Mouse (Mus musculus) lung, postnatal 4 days (tissue): Measurements from ENCODE around the gene Stat2.
"Not testable (repeated sequence)": the region's sequence is repeated elsewhere in the genome, so short reads cannot be mapped to it uniquely, and the experiment has no call there.

Experiments
- DNase-seq, 2 experiments: peaks; one replicate each; pipeline ENCODE4 v3.0.0; 2021

The Stat2 gene

DNA sequence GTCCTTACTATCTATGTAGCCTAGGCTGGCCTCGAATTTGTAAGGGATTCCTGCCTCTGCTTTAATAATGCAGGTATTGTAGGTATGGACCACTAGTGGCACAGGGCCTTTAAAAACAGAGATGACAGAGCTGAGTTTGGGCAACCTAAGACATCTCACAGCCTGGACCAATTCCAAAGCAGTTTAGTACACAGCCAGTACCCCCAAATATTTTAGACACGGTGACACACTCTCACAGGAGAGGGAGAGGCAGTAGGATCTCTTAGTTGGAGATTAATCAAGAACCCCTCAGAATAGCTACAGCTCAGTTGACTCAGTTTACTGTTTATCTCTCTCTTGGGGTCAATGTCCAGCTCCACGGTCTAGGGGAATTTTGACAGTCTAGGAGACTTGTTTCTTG, 32.0 kb downstream of the Stat2 start:
- DNase-seq = no peak

DNA sequence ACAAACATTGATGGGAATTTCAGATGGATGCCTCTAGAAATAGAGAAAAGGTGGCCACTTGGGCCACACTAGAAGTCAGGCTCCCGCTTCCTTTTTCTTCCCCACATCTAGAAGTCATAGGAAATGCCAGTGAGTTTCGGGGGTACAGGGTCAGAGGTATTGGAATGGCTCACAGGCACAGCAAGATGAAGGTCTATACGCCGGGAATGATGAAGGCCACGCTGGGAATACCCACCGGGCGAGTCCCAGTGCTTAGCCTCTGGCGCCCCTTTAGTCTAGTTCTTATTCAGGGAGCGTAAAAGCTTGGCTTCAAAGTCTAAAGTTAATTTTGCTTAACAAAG, 32.4 kb downstream of the Stat2 start:
- DNase-seq = no peak

DNA sequence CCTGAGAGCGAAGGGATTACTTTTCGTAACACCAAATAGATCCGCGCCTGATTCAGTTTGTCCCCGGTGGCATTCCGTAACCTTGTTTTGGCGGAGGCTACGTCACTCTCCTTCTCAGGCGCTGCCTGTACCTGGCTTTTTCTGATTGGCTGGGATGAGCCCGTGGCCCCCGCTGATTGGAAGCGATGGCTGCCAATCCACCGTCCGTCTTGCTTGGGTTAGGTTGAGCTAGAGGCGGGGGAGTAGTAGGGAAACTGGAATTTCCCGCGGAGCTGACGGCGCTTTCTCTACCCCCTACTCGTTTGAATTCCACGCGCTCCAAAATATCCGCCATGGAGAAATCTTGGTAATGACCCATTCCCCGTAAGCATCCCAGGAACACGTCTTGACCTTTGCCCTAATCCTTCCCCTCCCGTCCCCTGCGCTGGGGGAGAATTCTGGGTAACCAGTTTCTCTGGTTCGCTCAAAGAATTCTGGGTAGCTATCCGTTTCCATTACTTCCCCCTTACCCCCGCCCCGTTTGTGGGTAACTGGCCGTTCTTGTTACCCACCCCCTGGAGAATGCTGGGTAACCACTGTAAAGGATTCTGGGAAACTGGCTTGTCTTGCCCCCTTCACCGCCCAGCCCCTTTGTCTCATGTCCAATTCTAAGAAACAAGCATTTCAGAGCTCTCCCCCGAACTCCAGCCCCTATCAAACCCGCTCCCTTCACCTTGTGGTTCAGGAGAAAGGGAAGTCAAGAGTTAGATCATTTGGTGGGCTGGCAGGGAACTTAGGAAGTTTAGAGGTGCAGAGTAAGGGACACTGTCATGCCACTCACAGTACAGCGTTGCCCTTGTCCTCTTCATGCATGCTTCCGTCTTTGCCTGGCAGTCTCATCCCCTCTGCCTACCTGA, 33.0 kb downstream of the Stat2 start, which contains the start of gene Pan2:
TSS of gene Pan2 (plus strand) at position 210 of the 896 bp plus-strand sequence.
- DNase-seq = peak; percentile 100

DNA sequence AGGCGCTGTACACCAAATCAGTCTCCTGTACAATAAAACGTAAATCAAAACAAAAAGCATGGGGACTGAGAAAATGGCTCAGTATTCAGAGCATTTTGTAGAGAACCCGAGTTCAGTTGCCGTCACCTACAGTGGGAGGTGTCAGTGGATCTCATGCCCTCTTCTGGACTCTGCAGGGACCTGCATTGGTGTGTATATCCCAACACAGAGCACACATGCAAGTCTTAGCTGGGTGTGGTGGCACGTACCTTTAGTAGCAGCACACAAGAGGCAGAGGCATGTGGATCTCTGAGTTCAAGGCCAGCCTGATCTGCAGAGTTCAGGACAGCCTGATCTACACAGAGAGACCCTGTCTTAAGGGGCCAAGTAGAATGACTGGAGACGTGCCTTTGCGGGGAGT, 39.3 kb downstream of the Stat2 start:
- no peak for DNase-seq

DNA sequence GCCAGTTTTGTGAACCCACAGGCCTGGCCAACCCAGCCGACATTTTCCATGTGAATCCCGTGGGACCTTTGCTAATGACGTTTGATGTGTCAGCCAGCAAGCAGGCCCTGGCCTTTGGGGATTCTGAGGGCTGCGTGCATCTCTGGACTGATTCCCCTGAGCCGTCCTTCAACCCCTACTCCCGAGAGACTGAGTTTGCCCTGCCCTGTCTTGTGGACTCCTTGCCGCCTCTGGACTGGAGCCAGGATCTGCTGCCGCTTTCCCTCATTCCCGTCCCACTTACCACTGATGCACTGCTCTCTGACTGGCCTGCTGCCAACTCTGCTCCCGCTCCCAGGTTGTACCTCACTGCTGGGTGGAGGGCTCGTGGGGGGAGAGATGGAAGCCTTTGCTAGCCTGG, 39.8 kb downstream of the Stat2 start:
- DNase-seq = peak; percentile 10 to 54

DNA sequence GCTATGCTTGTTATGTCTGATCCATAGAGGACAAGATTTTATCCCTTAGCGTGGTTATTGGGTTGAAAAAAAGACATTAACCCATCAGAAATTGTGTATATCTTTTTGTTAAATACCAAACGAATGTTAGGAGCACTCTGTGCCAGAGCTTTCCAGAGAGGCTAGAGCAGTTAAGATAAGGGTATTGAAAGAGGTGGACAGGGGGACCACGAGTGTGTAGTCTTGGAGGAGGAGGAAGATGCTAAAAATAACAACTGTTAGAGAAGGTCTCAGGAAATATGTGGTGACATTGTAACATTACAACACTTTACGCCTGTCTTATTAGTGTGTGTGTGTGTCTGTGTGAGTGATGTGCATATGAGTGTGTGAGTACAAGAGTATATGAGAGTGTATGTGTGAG, 40.5 kb downstream of the Stat2 start:
- no peak for DNase-seq

DNA sequence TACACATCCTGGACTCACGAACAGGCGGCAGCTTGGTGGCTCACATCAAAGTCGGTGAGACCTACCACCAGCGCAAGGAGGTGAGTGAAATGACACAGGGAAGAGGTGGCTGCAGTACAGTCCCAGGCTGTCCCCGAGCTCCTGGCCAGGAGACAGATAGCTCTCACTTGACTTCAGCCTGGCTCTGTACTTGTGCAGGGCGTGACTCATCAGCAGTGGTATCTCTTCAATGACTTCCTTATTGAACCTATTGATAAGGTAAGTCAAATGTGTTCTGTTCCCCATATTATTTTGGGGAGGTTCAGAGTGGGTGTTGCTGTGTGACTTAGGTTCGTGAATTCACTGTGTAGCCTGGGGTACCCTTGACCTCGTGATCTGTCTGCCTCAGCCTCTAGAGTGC, 45.2 kb downstream of the Stat2 start:
- DNase-seq = no peak

DNA sequence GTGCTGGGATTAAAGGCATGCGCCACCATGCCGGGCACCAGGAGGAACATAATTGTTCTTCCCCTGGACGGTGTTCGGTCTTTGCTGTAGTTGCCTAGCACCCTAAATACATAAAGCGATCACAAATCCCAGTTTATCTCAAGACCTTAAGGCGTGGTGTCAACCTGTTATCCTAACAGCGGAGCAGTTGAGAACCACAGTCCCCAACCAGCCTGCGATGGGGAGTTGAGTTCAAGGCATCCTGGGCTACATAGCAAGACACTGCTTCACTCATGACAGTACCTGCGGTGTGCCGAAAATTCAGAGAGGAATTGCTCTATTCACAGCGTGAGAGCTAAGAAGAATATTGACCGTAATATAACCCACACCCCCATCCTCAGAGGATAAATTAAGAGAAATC, 51.3 kb downstream of the Stat2 start:
- no peak for DNase-seq

DNA sequence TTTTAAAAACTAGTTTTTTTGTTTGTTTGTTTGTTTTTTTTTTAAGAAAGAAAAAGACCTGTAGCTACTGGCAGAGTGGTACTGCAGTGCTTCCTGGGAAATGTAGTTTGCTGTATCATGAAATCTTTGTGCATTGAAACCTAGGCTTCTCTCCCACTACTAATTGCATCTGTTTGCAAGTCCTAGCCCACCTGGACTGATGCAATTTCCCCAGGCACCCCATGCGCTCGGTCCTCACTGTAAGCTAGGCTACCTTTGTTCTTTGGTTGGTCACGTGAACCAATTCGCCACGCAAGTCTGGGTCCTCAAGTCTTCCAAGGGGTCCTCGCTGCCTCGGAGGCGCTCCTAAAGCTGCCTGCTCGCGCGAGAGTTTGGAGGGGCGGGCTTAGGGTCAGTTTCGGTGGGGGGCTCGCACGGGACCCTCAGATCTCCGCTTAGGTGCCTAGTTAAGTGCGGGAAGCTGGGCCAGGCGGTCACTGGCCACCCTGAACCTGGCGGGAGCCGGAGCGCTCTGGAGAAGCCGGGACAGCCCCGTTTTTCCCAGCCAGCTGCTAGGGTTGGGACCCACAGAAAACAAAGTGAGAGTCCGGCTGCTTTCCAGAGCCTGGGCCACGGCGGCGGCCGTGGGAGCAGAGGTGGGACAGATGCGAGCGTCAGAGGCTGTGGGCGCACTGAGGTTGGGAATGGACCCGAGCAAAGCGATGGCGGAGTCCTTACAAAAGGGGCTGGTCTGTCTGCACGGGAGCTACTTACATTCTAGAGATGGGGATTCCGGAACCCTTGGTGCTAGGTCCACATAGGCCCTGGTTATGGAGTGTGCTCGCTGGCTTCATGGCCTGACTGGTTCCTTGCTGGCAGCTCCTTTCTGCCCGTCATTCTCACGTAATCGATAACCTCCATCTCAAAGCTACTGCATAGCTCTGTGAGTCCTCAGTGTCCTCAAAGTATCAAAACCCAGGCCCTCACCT, 52.1 kb downstream of the Stat2 start, which contains the start of gene Cnpy2:
TSS of gene Cnpy2 (plus strand) at position 319 of the 968 bp plus-strand sequence.
- DNase-seq = peak; percentile 90 to 91

DNA sequence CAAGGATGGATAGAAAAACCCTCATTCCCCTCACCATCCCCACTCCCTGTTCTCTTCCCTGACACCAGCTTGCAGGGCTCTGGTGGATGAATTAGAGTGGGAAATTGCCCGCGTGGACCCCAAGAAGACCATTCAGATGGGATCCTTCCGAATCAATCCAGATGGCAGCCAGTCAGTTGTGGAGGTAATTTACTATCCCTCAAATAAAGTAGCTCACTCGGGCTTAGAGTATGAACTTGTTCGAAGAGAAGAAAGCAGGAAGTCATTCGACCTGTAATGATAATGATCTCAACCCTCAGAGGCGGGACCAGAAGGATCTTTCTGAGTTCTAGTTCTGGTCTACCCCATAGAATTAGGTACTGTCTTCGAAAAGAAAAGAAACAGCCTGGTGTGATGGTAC, 53.2 kb downstream of the Stat2 start:
- no peak for DNase-seq

DNA sequence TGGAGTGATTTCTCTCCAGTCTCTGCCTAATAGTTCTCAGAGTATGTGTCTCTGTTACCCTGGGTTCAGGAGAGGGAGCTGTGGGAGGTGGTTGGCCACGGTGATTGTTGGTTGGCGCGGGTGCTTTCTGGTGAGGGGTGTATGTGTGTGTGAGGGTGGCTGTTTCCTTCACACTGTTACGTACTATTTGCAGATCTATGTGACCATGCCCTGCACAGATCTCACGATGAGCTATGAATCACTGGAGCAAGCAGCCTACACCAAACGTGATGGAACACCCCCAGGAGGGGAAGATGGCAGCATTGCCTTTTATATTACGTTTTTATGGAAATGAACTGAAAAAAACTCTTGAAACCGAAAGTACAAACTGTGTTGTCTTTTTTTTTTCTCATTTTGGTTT, 56.5 kb downstream of the Stat2 start:
- DNase-seq = no peak

DNA sequence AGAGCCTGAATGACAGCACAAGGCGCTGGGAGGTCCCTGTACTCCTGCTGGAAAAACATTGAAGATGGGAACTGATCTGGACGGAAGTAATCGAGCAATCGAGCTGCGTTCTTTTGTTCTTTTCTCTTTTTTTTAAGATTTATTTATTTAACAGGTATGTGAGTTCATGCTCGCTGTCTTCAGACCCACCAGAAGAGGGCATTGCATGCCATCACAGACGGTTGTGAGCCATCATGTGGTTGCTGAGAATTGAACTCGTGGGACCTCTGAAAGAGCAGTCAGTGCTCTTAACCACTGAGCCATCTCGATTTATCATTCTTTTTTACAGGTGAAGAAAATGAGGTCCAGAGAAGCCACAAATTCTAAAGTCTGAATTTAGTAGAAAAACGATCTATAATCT, 57.3 kb downstream of the Stat2 start:
- no peak for DNase-seq

DNA sequence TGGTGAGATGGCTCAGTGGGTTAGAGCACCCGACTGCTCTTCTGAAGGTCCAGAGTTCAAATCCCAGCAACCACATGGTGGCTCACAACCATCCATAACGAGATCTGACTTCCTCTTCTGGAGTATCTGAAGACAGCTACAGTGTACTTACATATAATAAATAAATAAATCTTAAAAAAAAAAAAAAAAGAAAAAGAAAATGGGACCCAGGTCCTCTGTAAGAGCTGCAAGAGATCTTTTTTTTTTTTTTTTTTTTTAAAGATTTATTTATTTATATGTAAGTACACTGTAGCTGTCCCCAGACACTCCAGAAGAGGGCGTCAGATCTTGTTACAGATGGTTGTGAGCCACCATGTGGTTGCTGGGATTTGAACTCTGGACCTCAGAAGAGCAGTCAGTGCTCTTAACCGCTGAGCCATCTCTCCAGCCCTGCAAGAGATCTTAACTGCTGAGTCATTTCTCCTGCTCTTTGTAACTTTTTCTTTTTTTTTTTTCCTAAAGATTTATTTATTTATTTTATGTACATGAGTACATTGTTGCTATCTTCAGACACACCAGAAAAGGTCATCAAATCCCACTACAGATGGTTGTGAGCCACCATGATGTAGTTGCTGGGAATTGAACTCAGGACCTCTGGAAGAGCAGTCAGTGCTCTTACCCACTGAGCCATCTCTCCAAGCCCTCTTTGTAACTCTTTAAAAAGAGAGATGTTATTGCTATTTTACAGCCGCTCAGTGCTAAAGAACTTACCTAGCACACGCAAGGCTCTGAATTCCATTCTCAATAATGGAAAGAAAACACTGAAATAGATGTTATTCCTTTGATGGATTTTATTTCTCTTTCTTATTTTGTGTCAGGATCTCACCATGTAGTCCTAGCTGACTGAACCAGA, 62.2 kb downstream of the Stat2 start:
- DNase-seq = not testable (repeated sequence)

DNA sequence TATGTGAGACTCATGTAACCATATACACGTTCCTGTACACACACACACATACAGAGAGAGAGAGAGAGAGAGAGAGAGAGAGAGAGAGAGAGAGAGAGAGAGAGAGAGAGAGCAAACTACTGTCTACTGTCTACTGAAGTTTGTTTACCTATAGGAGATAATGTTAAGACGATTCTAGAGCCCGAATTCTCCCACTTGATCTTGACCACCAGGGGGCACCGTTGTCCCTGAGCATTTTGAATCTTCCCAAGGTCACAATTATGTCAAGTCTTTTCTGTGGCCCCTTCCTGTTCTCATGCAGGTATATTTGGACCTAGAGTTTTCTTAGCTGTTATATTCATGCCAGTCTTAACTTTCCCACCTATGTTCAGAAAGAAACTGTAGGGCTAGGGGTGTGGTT, 65.2 kb downstream of the Stat2 start:
- peak; percentile 65 to 84 for DNase-seq

DNA sequence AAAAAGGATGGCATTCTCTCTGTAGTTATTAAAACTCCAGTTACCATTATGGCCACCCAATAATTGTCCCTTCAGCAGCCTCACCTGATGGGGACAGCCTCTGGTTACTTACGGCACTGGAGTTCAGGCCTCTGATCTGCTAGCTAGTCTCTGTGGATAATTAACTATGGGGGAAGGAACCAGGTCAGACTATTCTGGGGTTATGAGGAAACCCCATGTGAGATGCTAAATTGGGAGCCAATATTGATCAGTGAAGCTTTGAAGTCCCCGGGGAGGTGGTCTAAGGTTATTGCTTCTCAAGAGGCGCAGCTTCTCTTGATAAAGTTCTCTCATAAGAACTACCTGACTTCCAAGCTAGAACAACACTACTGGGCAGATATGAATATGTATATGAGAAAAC, 65.8 kb downstream of the Stat2 start:
- DNase-seq = no peak

DNA sequence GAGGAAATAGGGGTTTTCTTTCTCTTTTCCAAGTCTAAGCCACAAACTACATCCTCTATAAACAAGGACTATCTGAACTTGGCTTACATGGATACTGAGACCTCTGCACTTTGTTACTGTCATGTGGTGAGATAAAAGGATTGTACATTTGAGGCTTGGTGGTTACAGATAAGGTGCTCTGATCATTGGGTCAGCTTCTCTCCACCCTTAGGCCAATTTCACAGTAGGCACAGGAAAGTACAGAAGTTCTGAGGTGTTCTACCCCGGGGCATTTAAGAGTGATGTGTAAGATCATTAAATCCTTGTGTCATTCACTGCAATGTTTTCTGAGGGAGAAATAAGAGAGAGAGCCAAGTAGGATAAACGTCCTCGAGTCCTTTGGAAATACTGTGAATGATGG, 66.2 kb downstream of the Stat2 start:
- no peak for DNase-seq

DNA sequence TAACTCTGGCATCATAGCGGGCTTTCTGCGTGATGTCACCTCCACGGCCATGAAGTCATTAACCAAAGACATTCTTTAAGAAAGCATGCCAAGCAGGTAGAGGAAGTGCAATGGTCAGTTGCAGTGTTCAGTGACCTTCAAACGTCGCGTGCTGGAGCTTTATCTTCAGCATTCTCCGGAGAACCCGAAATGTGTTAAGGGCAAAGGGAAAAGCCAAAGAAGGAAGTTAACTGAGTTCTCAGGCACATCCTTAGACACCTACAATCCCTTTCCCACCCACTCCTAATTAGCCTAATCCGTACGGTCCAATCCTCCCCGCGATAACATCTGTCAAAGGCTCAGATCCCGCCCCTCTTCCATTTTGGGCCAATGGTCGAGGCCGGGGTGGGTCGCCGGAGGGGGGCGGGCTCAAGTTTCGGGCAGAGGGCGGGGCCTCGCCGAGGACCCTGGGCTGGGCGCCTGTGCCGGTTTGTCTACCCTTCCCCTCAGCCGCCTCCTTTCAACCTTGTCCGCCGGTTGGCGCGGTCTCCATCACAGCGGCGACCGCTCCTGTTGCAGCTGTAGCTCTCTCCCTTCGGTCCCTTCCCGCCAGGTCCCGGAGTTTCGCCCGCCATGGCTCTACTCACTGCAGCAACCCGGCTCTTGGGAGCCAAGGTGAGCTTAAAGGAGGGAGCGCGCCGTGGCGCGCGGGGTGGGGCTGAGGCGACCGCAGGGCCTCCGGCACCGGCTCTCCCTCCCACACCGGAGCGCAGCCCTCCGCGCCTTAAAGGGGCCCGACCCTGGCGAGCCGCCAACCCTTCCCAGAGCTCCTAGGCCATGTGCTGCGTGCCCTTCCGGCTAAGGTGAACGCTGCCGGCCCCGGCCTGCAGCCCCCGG, 67.2 kb downstream of the Stat2 start, which contains the start of gene Cs:
TSS of gene Cs (plus strand) at position 429 of the 876 bp plus-strand sequence.
- DNase-seq = peak; percentile 97 to 98

DNA sequence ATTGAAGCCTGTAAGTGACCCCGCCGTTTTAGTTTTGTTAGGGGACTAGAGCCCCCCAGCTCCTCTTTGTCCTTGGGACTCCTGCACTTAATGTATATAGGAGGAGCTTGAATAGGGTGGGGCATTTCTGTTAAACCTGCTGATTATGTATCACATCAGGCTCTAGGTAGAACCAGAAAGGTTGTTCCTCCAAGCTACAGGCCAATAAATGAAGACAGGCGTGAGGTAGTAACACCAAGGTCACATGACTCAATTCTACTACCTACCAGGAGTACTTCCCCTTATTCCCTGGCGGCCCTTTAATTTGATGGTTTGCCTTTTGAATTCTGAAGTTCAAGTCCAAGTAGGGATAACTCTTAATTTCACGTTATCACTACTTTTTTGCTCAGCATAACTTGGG, 68.1 kb downstream of the Stat2 start:
- no peak for DNase-seq

DNA sequence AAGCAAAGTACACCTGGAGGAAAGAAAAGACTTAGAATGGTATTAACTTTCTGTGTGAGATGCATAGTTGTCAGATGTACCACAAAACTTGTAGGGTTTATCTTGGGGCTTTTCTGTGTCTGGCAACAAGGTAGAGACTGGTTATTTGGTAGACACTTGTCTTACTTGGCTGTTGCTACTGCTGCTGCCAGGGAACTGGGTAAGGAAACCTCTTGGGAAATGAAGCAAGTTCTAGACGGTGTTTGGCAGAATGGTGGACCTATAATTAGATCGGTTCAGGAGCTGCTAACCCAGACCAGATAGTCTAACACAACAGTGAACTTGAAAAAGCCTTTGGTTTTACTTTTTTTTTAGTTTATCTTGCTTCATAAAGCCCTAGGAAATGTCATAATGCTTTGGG, 68.6 kb downstream of the Stat2 start:
- no peak for DNase-seq

DNA sequence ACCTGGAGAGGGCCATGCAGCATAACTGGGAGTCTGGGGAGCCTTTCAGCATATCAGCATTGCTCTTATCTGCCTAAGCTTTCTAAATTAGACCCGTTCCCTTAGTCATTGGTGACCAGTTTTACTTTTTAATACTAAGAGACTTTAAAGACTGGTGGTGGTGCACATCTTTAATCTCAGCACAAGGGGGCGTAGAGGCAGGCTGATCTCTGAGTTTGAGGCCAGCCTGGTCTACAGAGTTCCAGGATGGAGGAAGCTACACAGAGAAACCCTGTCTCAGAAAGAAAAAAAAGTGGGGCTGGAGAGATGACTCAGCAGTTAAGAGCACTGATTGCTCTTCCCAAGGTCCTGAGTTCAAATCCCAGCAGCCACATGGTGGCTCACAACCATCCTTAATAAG, 69.9 kb downstream of the Stat2 start:
- no peak for DNase-seq
